19 mouse cellular contexts compared by ENCODE assay signal in genomic region chr10:38906121-38906520, GRCm38 (mm10). TPM values are rescaled to one million over a fixed set of nuclear protein-coding genes. Genes with fewer than 3 reads are reported as not detected.
"Had no signal": no experiment of that assay in that cellular context is flagged by ENCODE, and none has a peak within 500 bp of the region (broad histone marks: within the 10 kb centered on the region; RNA-seq: fewer than 3 reads in every experiment).

No protein-coding gene starts in this region.

- H3K9me3 ChIP-seq: intestine, embryonic 15.5 days; limb, embryonic 12.5 days; liver, embryonic 13.5 days; megakaryocyte, embryonic 14.5 days; midbrain, embryonic 13.5 days; neural tube, embryonic 15.5 days; stomach, embryonic 15.5 days had no signal

- H3K4me3 ChIP-seq: intestine, embryonic 15.5 days; layer of hippocampus, adult 2 months; limb, embryonic 12.5 days; liver, embryonic 13.5 days; megakaryocyte, embryonic 14.5 days; midbrain, embryonic 13.5 days; myocyte; neural tube, embryonic 15.5 days; stomach, embryonic 15.5 days had no signal

- ATAC-seq: intestine, embryonic 15.5 days; liver, postnatal 0 days; midbrain, embryonic 13.5 days had no signal

- DNase-seq: kidney, adult 8-10 months; kidney, postnatal 10 days; kidney, postnatal 4 days; liver; liver, embryonic 13.5 days; liver, postnatal 0 days; right cerebral cortex, postnatal 4 days; spleen, adult 18-20 months; thymus, adult 2 months; thymus, postnatal 25 days had no signal

- H3K9ac ChIP-seq: intestine, embryonic 15.5 days; limb, embryonic 12.5 days; liver, embryonic 13.5 days; liver, postnatal 0 days; midbrain, embryonic 13.5 days; neural tube, embryonic 15.5 days; stomach, embryonic 15.5 days had no signal

- H3K4me2 ChIP-seq: intestine, embryonic 15.5 days; limb, embryonic 12.5 days; liver, embryonic 13.5 days; midbrain, embryonic 13.5 days; neural tube, embryonic 15.5 days; stomach, embryonic 15.5 days had no signal

- H3K4me1 ChIP-seq: liver, embryonic 13.5 days; megakaryocyte, embryonic 14.5 days; midbrain, embryonic 13.5 days had no signal

- H3K27me3 ChIP-seq: intestine, embryonic 15.5 days; limb, embryonic 12.5 days; liver, embryonic 13.5 days; megakaryocyte, embryonic 14.5 days; midbrain, embryonic 13.5 days; neural tube, embryonic 15.5 days; stomach, embryonic 15.5 days had no signal

- H3K27ac ChIP-seq: intestine, embryonic 15.5 days; layer of hippocampus, adult 2 months; limb, embryonic 12.5 days; liver, embryonic 13.5 days; macrophage; midbrain, embryonic 13.5 days; stomach, embryonic 15.5 days had no signal

- H3K36me3 ChIP-seq: intestine, embryonic 15.5 days; limb, embryonic 12.5 days; liver, embryonic 13.5 days; midbrain, embryonic 13.5 days; neural tube, embryonic 15.5 days; stomach, embryonic 15.5 days had no signal

RNA-seq across cellular contexts. Expression of gene Lama4, which starts 59.2 kb away (rescaled TPM):
- polyA plus RNA-seq: macrophage had no signal
